Mouse (Mus musculus): ENCODE measurements at regions not wholly inside any gene's neighbourhood (a gene's known extent, or its start where the extent isn't known, plus 50 kb on each side); places are given as distances from the start of the nearest gene placed in this dataset.

GRCm38 (mm10) chr8:11098790-11099590 lies 90.7 kb upstream of the Irs2 start:
- no peak for ATAC-seq (ENCODE audit: low read depth)
- no peak overlapping the region for H3K4me2 ChIP-seq (ENCODE audit: low read depth, low read length)
- no peaks in the 10 kb centered on the region for H3K27me3 ChIP-seq (ENCODE audit: control insufficient read depth, insufficient read depth, low read depth, low read length)
- no peak overlapping the region for H3K4me3 ChIP-seq (ENCODE audit: low read length)
- no peaks in the 10 kb centered on the region for H3K36me3 ChIP-seq (ENCODE audit: control insufficient read depth, insufficient read depth, low read length)
- 68% methylated on average over 11 of the region's 11 CpGs for WGBS
- H3K27ac ChIP-seq (ENCODE audit: low read length), result no peak overlapping the region
- 0 out of 2 replicates have a peak, but pooled peaks cover 4% of the 10 kb centered on the region for H3K4me1 ChIP-seq (replicated peaks; ENCODE audit: control insufficient read depth, insufficient read depth, low read length)
- no peaks in the 10 kb centered on the region for H3K9me3 ChIP-seq (ENCODE audit: control insufficient read depth, low read length)
- H3K9ac ChIP-seq (ENCODE audit: low read length), result no peak overlapping the region

GRCm38 (mm10) chr8:11098228-11098778 lies 90.0 kb upstream of the Irs2 start:
- Histone ChIP-seq H3K9ac (ENCODE audit: low read length) (no peak overlapping the region), H3K4me3 (ENCODE audit: low read length) (no peak overlapping the region), H3K36me3 (ENCODE audit: control insufficient read depth, insufficient read depth, low read length) (no peaks in the 10 kb centered on the region), H3K27me3 (ENCODE audit: control insufficient read depth, insufficient read depth, low read depth, low read length) (no peaks in the 10 kb centered on the region), H3K27ac (ENCODE audit: low read length) (no peak overlapping the region), H3K9me3 (ENCODE audit: control insufficient read depth, low read length) (no peaks in the 10 kb centered on the region), H3K4me1 (replicated peaks; ENCODE audit: control insufficient read depth, insufficient read depth, low read length) (0 out of 2 replicates have a peak, but pooled peaks cover 4% of the 10 kb centered on the region), H3K4me2 (ENCODE audit: low read depth, low read length) (no peak overlapping the region)
- ATAC-seq (ENCODE audit: low read depth), result no peak
- 44% methylated on average over 10 of the region's 10 CpGs for WGBS

- ATAC-seq (ENCODE audit: low read depth), result no peak
- H3K4me1 ChIP-seq (replicated peaks; ENCODE audit: control insufficient read depth, insufficient read depth, low read length), result 0 out of 2 replicates have a peak, but pooled peaks cover 4% of the 10 kb centered on the region
- no peak overlapping the region for H3K4me3 ChIP-seq (ENCODE audit: low read length)
- no peak overlapping the region for H3K27ac ChIP-seq (ENCODE audit: low read length)
- H3K9me3 ChIP-seq (ENCODE audit: control insufficient read depth, low read length), result no peaks in the 10 kb centered on the region
- 63% methylated on average over 3 of the region's 3 CpGs for WGBS
- H3K4me2 ChIP-seq (ENCODE audit: low read depth, low read length), result no peak overlapping the region
- H3K9ac ChIP-seq (ENCODE audit: low read length), result no peak overlapping the region
- no peaks in the 10 kb centered on the region for H3K36me3 ChIP-seq (ENCODE audit: control insufficient read depth, insufficient read depth, low read length)
- no peaks in the 10 kb centered on the region for H3K27me3 ChIP-seq (ENCODE audit: control insufficient read depth, insufficient read depth, low read depth, low read length)
Observed at GRCm38 (mm10) chr8:11097813-11098212, 89.6 kb upstream of the Irs2 start.

- no peak overlapping the region for H3K4me3 ChIP-seq (ENCODE audit: low read length)
- 0 out of 2 replicates have a peak, but pooled peaks cover 4% of the 10 kb centered on the region for H3K4me1 ChIP-seq (replicated peaks; ENCODE audit: control insufficient read depth, insufficient read depth, low read length)
- H3K4me2 ChIP-seq (ENCODE audit: low read depth, low read length), result no peak overlapping the region
- H3K36me3 ChIP-seq (ENCODE audit: control insufficient read depth, insufficient read depth, low read length), result no peaks in the 10 kb centered on the region
- H3K9me3 ChIP-seq (ENCODE audit: control insufficient read depth, low read length), result no peaks in the 10 kb centered on the region
- H3K27ac ChIP-seq (ENCODE audit: low read length), result no peak overlapping the region
- no peak for ATAC-seq (ENCODE audit: low read depth)
- no peak overlapping the region for H3K9ac ChIP-seq (ENCODE audit: low read length)
- WGBS, result 35% methylated on average over 8 of the region's 8 CpGs
- no peaks in the 10 kb centered on the region for H3K27me3 ChIP-seq (ENCODE audit: control insufficient read depth, insufficient read depth, low read depth, low read length)
Observed at GRCm38 (mm10) chr8:11094516-11094915, 86.3 kb upstream of the Irs2 start.

GRCm38 (mm10) chr8:11092348-11092747 lies 84.1 kb upstream of the Irs2 start:
- Histone ChIP-seq H3K27ac (ENCODE audit: low read length) (no peak overlapping the region), H3K4me2 (ENCODE audit: low read depth, low read length) (no peak overlapping the region), H3K4me3 (ENCODE audit: low read length) (no peak overlapping the region), H3K36me3 (ENCODE audit: control insufficient read depth, insufficient read depth, low read length) (no peaks in the 10 kb centered on the region), H3K9ac (ENCODE audit: low read length) (no peak overlapping the region), H3K4me1 (replicated peaks; ENCODE audit: control insufficient read depth, insufficient read depth, low read length) (no peaks in the 10 kb centered on the region), H3K9me3 (ENCODE audit: control insufficient read depth, low read length) (no peaks in the 10 kb centered on the region), H3K27me3 (ENCODE audit: control insufficient read depth, insufficient read depth, low read depth, low read length) (no peaks in the 10 kb centered on the region)
- WGBS, result 39% methylated on average over 4 of the region's 4 CpGs
- ATAC-seq (ENCODE audit: low read depth), result no peak

GRCm38 (mm10) chr8:11091675-11092345 lies 83.6 kb upstream of the Irs2 start:
- Histone ChIP-seq H3K9ac (ENCODE audit: low read length) (no peak overlapping the region), H3K36me3 (ENCODE audit: control insufficient read depth, insufficient read depth, low read length) (no peaks in the 10 kb centered on the region), H3K4me3 (ENCODE audit: low read length) (no peak overlapping the region), H3K4me2 (ENCODE audit: low read depth, low read length) (no peak overlapping the region), H3K27me3 (ENCODE audit: control insufficient read depth, insufficient read depth, low read depth, low read length) (no peaks in the 10 kb centered on the region), H3K27ac (ENCODE audit: low read length) (no peak overlapping the region), H3K4me1 (replicated peaks; ENCODE audit: control insufficient read depth, insufficient read depth, low read length) (no peaks in the 10 kb centered on the region), H3K9me3 (ENCODE audit: control insufficient read depth, low read length) (no peaks in the 10 kb centered on the region)
- no peak for ATAC-seq (ENCODE audit: low read depth)
- WGBS, result 55% methylated on average over 3 of the region's 3 CpGs

- no peak overlapping the region for H3K9ac ChIP-seq (ENCODE audit: low read length)
- H3K9me3 ChIP-seq (ENCODE audit: control insufficient read depth, low read length), result no peaks in the 10 kb centered on the region
- H3K4me3 ChIP-seq (ENCODE audit: low read length), result no peak overlapping the region
- H3K4me1 ChIP-seq (replicated peaks; ENCODE audit: control insufficient read depth, insufficient read depth, low read length), result peaks cover 9% of the 10 kb centered on the region
- 44% methylated on average over 12 of the region's 12 CpGs for WGBS
- no peak overlapping the region for H3K4me2 ChIP-seq (ENCODE audit: low read depth, low read length)
- no peak for ATAC-seq (ENCODE audit: low read depth)
- no peaks in the 10 kb centered on the region for H3K36me3 ChIP-seq (ENCODE audit: control insufficient read depth, insufficient read depth, low read length)
- no peak overlapping the region for H3K27ac ChIP-seq (ENCODE audit: low read length)
- H3K27me3 ChIP-seq (ENCODE audit: control insufficient read depth, insufficient read depth, low read depth, low read length), result no peaks in the 10 kb centered on the region
Observed at GRCm38 (mm10) chr8:11088946-11089665, 80.8 kb upstream of the Irs2 start.

GRCm38 (mm10) chr8:11085244-11085643 lies 77.0 kb upstream of the Irs2 start:
- H3K27me3 ChIP-seq (ENCODE audit: control insufficient read depth, insufficient read depth, low read depth, low read length), result no peaks in the 10 kb centered on the region
- H3K27ac ChIP-seq (ENCODE audit: low read length), result peak overlapping the region; percentile 9; the same call in 1 of the 2 replicates
- no peaks in the 10 kb centered on the region for H3K36me3 ChIP-seq (ENCODE audit: control insufficient read depth, insufficient read depth, low read length)
- H3K4me1 ChIP-seq (replicated peaks; ENCODE audit: control insufficient read depth, insufficient read depth, low read length), result peaks cover 9% of the 10 kb centered on the region
- H3K9me3 ChIP-seq (ENCODE audit: control insufficient read depth, low read length), result no peaks in the 10 kb centered on the region
- H3K9ac ChIP-seq (ENCODE audit: low read length), result no peak overlapping the region
- H3K4me3 ChIP-seq (ENCODE audit: low read length), result no peak overlapping the region
- H3K4me2 ChIP-seq (ENCODE audit: low read depth, low read length), result no peak overlapping the region
- peak; percentile 83 for ATAC-seq (ENCODE audit: low read depth)
- 20% methylated on average over 1 of the region's 1 CpGs for WGBS

GRCm38 (mm10) chr8:11084051-11084533 lies 75.8 kb upstream of the Irs2 start:
- Histone ChIP-seq H3K4me3 (ENCODE audit: low read length) (no peak overlapping the region), H3K9me3 (ENCODE audit: control insufficient read depth, low read length) (no peaks in the 10 kb centered on the region), H3K4me1 (replicated peaks; ENCODE audit: control insufficient read depth, insufficient read depth, low read length) (peaks cover 12% of the 10 kb centered on the region), H3K4me2 (ENCODE audit: low read depth, low read length) (no peak overlapping the region), H3K36me3 (ENCODE audit: control insufficient read depth, insufficient read depth, low read length) (no peaks in the 10 kb centered on the region), H3K9ac (ENCODE audit: low read length) (no peak overlapping the region), H3K27ac (ENCODE audit: low read length) (peak overlapping the region; percentile 15; the same call in 1 of the 2 replicates), H3K27me3 (ENCODE audit: control insufficient read depth, insufficient read depth, low read depth, low read length) (no peaks in the 10 kb centered on the region)
- peak; percentile 61 for ATAC-seq (ENCODE audit: low read depth)
- 40% methylated on average over 2 of the region's 2 CpGs for WGBS

All from lung, embryonic 16.5 days (tissue).